Mouse (Mus musculus): ENCODE results near the gene Tmc8.
"Not testable (repeated sequence)": the region's sequence is repeated elsewhere in the genome, so short reads cannot be mapped to it uniquely, and the experiment has no call there.

Gene Tmc8

DNA sequence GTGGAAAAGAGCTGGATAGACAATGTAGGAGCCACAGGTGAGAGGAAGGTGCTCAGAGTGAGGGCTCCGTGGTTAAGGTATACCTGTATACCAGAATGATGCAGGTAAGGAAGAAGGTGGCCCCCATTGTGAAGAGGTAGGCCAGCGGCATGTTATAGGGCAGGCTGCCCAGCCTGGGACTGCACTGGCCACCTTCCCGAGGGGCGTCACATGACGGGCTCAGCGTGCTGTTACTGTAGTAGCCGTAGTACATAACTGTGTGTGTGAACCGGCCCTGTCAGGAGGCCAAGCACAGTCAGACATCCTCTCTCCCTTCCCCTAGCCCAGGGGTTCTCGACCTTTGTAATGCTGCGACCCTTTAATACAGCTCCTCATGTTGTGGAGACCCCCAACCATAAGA lies 7.0 kb upstream of the Tmc8 start:
- no peak for DNase-seq (ENCODE audit: low spot score in 2 of 2)

DNA sequence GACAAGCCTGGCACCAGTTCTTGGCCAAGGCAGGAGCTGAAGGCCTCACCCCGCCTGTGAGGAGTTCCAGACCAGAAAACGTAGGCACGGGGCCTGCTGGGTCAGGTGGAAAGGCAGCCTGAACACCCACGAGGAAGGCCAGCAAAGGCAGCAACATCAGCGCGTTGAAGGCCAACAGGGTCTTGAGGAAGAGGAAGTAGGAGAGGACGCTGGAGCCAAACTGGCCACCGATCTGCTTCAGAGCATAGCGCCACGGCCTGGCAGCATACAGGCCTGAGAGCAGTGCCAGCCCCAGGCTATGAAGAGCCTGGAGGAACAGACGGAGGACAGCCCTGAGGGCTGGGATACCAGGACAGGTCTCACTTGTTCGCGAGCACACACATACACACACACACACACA lies 6.3 kb upstream of the Tmc8 start:
- DNase-seq (ENCODE audit: low spot score in 2 of 2): no peak

GRCm38 (mm10) chr11:117776085-117776792 lies 5.6 kb upstream of the Tmc8 start:
- DNase-seq (ENCODE audit: low spot score in 2 of 2): no peak

DNA sequence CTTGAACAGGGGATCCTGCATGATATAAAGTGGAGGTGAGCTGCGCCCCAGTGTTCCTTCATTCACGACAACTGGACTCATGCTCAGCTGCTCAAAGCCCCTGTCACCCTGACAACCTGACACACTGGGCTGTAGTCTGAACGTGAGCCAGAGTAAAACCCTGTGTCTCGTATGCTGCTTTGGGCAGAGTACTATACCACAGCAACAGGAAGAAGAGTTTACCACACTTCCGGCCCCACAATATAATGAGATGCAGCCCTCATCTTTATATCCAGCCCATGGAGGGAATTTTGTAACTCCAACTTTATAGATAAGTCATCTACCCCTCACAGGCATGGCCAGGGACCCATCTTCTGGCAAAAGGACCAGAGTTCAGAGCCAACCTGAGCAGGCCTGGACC lies 4.8 kb upstream of the Tmc8 start:
- no peak for DNase-seq (ENCODE audit: low spot score in 2 of 2)

- no peak for DNase-seq (ENCODE audit: low spot score in 2 of 2)
These were observed 3.8 kb upstream of the Tmc8 start for GRCm38 (mm10) chr11:117778031-117778430.

GRCm38 (mm10) chr11:117778851-117779433 lies 2.9 kb upstream of the Tmc8 start:
- no peak for DNase-seq (ENCODE audit: low spot score in 2 of 2)

- DNase-seq (ENCODE audit: low spot score in 2 of 2): peak in 1 of 2 experiments; percentile 68
These were observed 2.3 kb upstream of the Tmc8 start for GRCm38 (mm10) chr11:117779434-117780198.

DNA sequence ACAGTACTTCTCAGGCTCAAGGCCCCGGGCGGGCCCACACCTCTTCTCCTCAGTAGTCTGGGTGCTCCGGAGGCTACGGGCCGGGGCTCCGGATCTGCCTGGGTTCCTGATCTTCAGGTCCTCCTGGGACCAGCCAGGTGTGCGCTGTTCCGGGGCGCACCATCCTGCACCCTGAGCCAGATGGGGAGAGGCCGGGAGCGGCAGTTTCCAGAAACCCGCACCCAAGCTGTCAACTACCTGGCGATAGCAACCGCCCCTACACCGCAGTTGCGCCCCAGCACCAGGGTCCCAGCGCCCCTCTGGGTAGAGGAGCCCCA lies 1.7 kb upstream of the Tmc8 start:
- DNase-seq (ENCODE audit: low spot score in 2 of 2): no peak

GRCm38 (mm10) chr11:117780582-117781111 lies 1.2 kb upstream of the Tmc8 start:
- DNase-seq (ENCODE audit: low spot score in 2 of 2): peak; percentile 82 to 90

DNA sequence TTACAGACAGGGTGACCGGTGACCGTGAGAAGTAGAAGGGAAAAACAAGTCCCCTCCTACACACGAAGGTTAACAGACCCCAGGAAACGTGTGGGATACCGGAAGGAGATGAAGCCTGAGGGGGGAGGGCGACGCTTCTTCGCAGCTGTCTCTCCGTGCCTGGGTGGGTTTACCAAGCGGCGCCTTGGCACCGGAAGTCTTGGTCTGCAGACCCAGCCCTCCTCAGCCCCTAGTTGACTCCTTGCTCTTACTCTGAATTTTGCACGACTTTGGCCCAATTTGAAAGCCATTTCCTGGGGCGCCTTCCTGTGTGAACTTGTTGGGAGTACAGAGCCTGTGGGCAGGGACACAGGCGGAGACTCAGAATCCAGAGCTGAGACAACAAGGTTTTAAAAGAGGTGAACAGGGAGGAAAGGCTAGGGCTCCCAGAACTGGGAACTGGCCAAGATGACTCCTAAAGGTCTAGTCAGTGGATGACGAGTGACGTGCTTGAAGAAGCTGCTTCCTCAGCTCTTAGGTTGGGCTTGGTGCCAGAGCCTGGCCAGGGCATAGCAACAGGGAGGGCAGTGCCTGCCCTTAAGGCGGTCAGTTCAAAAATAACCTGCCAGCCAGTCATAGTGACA lies 566 bp upstream of the Tmc8 start:
- DNase-seq (ENCODE audit: low spot score in 2 of 2): peak in 1 of 2 experiments; percentile 56

- DNase-seq (ENCODE audit: low spot score in 2 of 2): no peak
These were observed 794 bp downstream of the Tmc8 start for GRCm38 (mm10) chr11:117782705-117783034.

GRCm38 (mm10) chr11:117783089-117783488 lies 1.2 kb downstream of the Tmc8 start:
- DNase-seq (ENCODE audit: low spot score in 2 of 2): peak in 1 of 2 experiments; percentile 43

DNA sequence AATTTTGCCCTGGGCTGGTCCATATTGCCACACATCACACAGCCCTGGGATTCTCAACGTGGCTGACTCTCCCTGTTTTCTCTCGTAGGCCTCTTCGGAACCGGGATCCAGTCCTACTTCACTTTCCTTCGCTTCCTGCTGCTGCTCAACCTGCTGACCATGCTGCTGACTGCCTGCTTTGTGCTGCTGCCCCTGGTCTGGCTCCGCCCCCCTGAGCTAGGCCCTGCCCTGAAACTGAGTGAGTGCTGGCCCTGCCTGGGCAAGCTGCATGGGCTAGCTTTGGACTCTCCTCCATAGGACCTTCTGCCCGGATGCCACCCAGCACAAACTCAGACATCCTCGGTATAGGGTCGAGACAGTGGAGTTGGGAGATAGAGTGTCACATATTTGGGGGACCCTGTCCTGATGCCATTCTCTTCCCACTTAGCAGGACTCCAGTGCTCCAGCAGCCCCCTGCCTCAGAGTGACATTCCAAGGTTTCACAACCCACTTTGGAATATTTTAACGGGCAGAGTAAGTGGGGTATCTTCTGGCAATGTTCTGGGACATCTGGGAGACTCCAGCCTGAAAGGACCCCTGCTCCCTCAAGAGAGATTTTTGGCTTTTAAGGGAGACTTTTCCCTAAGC lies 1.9 kb downstream of the Tmc8 start:
- DNase-seq (ENCODE audit: low spot score in 2 of 2): no peak

DNA sequence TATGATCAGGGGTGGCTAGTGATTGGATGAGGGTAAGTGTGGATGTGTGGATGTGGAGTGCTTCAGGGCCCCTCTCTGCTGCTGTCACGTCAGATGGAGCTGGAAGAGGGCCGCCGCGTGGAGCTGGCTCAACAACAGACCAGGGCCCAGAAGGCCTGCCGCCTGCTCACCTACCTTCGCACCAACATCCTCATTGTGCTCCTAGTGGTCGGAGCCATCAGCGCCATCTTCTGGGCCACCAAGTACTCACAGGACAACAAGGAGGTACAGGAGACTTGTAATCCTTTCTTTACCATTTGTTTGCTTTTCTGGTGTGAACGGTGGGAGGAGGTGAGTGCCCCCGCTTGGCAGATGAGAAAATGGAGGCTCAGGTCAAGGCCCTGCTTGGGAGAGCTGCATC lies 4.4 kb downstream of the Tmc8 start:
- DNase-seq (ENCODE audit: low spot score in 2 of 2): no peak

GRCm38 (mm10) chr11:117788481-117788880 lies 6.6 kb downstream of the Tmc8 start:
- DNase-seq (ENCODE audit: low spot score in 2 of 2): not testable (repeated sequence)

DNA sequence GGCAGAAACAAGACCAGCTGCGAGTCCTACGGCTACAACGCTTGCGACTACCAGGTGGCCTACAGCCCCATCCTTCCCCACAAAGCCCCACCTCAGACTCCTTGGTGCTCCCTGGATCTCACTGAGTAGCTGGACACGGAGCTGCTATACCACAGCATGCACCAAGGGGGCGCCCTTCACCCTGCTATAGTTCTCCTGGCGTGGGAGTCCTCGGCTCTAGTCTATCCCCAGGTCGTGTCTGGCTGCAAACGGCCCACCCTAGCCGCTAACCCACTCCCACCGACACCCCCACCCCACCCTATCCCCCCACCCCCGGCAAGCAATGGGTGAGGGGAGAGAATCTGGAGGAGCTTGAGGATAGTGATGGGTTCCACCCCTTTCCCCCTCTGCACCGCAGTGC lies 8.4 kb downstream of the Tmc8 start:
- peak; percentile 65 to 78 for DNase-seq (ENCODE audit: low spot score in 2 of 2)

DNA sequence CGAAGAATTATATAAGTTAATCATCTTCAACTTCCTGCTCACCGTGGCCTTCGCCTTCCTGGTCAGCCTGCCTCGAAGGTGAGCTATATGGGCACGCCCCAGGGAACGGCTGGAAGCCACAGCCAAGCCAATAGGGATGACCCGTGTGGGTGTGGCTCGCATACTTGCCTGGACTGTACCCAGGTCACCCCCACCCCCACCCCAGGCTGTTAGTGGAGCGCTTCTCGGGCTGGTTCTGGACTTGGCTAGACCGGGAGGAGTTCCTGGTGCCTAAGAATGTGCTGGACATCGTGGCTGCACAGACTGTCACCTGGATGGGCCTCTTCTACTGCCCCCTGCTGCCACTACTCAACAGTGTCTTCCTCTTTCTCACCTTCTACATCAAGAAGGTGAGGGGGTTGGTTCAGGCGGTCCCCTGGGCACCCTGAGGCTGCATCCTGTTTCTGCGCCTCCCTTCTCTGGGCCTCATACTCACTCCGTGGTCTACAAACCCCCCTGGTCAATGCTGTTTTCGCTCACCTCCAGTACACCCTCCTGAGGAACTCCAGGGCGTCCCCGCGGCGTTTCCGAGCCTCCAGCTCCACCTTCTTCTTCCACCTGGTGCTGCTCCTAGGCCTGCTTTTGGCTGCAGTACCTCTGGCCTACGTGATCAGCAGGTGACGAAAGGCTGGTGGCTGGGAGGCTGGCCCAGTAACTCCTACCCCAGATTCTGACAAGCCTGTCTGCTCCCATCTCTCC lies 9.0 kb downstream of the Tmc8 start:
- peak in 1 of 2 experiments; percentile 61 for DNase-seq (ENCODE audit: low spot score in 2 of 2)

- no peak for DNase-seq (ENCODE audit: low spot score in 2 of 2)
These were observed 9.5 kb downstream of the Tmc8 start for GRCm38 (mm10) chr11:117791441-117791761.

- peak in 1 of 2 experiments; percentile 64 for DNase-seq (ENCODE audit: low spot score in 2 of 2)
These were observed 10.5 kb downstream of the Tmc8 start for GRCm38 (mm10) chr11:117792281-117792888.

GRCm38 (mm10) chr11:117794035-117794551 lies 12.2 kb downstream of the Tmc8 start:
- no peak for DNase-seq (ENCODE audit: low spot score in 2 of 2)

- no peak for DNase-seq (ENCODE audit: low spot score in 2 of 2)
These were observed 15.1 kb downstream of the Tmc8 start for GRCm38 (mm10) chr11:117796954-117797353.
